Mouse (Mus musculus) adrenal gland, adult 10 weeks (tissue): ENCODE data around the gene AC129217.1. TPM values are rescaled to one million over a fixed set of nuclear protein-coding genes. Genes with fewer than 3 reads are reported as not detected.

Source experiments
- polyA plus RNA-seq: library from polyadenylated mRNA; stranded (reverse); fragments of 350-450 nt; fragmentation: Illumina TruSeq; extraction: RNeasy Lipid Tissue Mini Kit (QIAGEN cat#74804); gene quantifications from one replicate; pipeline ENCODE4 v1.2.3, GENCODE M21; 2014; ENCODE audit warnings: low read depth, low replicate concordance

AC129217.1 gene
- polyA plus RNA-seq: not detected

GRCm38 (mm10) chr19:8829660-8830059 lies at the start of gene AC129217.1:
TSS of gene AC129217.1 (plus strand) at chr19:8829773.

GRCm38 (mm10) chr19:8786008-8786781 lies 43.4 kb upstream of the AC129217.1 start, which contains the start of gene Taf6l:
TSS of gene Taf6l (minus strand) at chr19:8786417.

GRCm38 (mm10) chr19:8798264-8798946 lies 31.2 kb upstream of the AC129217.1 start, which contains the start of gene Polr2g:
TSS of gene Polr2g (minus strand) at chr19:8798577.

GRCm38 (mm10) chr19:8802130-8802821 lies 27.3 kb upstream of the AC129217.1 start, which contains the start of gene Zbtb3:
TSS of gene Zbtb3 (plus strand) at chr19:8802555.

GRCm38 (mm10) chr19:8818801-8819595 lies 10.6 kb upstream of the AC129217.1 start, which contains the start of gene Ttc9c:
TSS of gene Ttc9c (minus strand) at chr19:8819333.

GRCm38 (mm10) chr19:8819596-8820423 lies 9.8 kb upstream of the AC129217.1 start, which contains the start of gene Hnrnpul2:
TSS of gene Hnrnpul2 (plus strand) at chr19:8820010.

GRCm38 (mm10) chr19:8837251-8837791 lies 7.7 kb downstream of the AC129217.1 start, which contains the start of gene Bscl2:
TSS of gene Bscl2 (plus strand) at chr19:8837467.

GRCm38 (mm10) chr19:8839103-8839907 lies 9.7 kb downstream of the AC129217.1 start, which contains the start of gene Gng3:
TSS of gene Gng3 (minus strand) at chr19:8839194.

GRCm38 (mm10) chr19:8850402-8850901 lies 20.9 kb downstream of the AC129217.1 start, which contains the start of gene Lrrn4cl:
TSS of gene Lrrn4cl (plus strand) at chr19:8850768.

GRCm38 (mm10) chr19:8871267-8872186 lies 42.0 kb downstream of the AC129217.1 start, which contains the start of gene Ubxn1:
TSS of gene Ubxn1 (plus strand) at chr19:8871496.

GRCm38 (mm10) chr19:8880311-8881033 lies 50.9 kb downstream of the AC129217.1 start, which contains the start of gene Uqcc3:
TSS of gene Uqcc3 (minus strand) at chr19:8880923.

GRCm38 (mm10) chr19:8883616-8884015 lies 54.0 kb downstream of the AC129217.1 start, which contains the start of the genes Lbhd1 and Gm49403:
TSS of gene Lbhd1 (plus strand) at chr19:8883732.
TSS of gene Gm49403 (plus strand) at chr19:8883930.

GRCm38 (mm10) chr19:8888511-8889385 lies 59.2 kb downstream of the AC129217.1 start, which contains the start of the genes 1810009A15Rik and Gm49416:
TSS of gene 1810009A15Rik (plus strand) at chr19:8888853.
TSS of gene Gm49416 (plus strand) at chr19:8888926.

